ENCODE assay signal across 10 mouse cellular contexts in the genomic region with DNA sequence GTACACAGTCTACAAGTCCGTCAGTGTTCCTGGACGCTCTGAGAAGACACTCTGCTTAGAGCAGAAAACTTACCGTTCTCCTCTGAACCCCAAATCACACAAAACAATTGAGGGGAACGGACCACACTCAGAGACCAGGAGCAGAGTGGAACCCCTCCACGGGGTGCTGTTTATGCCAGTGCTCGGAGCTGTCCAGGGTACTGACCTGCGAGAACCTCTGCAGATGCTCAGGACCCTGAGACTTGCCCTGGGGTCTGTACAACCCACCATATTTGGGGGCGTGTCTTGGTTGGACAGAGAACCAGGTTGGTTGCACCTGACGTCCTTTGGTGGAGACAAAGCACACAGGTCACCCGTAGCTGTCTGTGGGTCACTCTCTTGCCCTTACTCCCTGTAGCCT.
DNase-seq lines count a peak whose midpoint lies in the region; ATAC-seq lines count a peak whose summit lies in the region.
"Had no signal": no experiment of that assay in that cellular context is flagged by ENCODE, and none has a peak within 500 bp of the region (broad histone marks: within the 10 kb centered on the region; RNA-seq: fewer than 3 reads in every experiment).

No protein-coding gene starts in this region.

- no peak overlapping the region for H3K4me2 ChIP-seq in heart, embryonic 12.5 days
- H3K4me2 ChIP-seq: liver, embryonic 15.5 days had no signal

- no peak overlapping the region for H3K4me3 ChIP-seq in heart, embryonic 12.5 days
- H3K4me3 ChIP-seq: liver, embryonic 15.5 days had no signal

- WGBS in heart, embryonic 12.5 days, result 35% methylated on average over 10 of the region's 10 CpGs

- no peaks in the 10 kb centered on the region for H3K9me3 ChIP-seq in heart, embryonic 12.5 days (replicated peaks)
- H3K9me3 ChIP-seq: G1E; liver, embryonic 15.5 days had no signal

- no peak overlapping the region for H3K27ac ChIP-seq in heart, embryonic 12.5 days (ENCODE audit: poor library complexity, severe bottlenecking)
- H3K27ac ChIP-seq: liver, embryonic 15.5 days had no signal

- no peaks in the 10 kb centered on the region for H3K36me3 ChIP-seq in heart, embryonic 12.5 days
- H3K36me3 ChIP-seq: G1E; liver, embryonic 15.5 days had no signal

- no peak overlapping the region for H3K9ac ChIP-seq in heart, embryonic 12.5 days
- H3K9ac ChIP-seq: liver, embryonic 15.5 days had no signal

- no peaks in the 10 kb centered on the region for H3K27me3 ChIP-seq in heart, embryonic 12.5 days (replicated peaks)
- H3K27me3 ChIP-seq: liver, embryonic 15.5 days had no signal

- DNase-seq in heart, postnatal 4 days, result peak; percentile 48
- DNase-seq in A20 (ENCODE audit: low read depth, low spot score), result peak; percentile 36
- DNase-seq in embryo, embryonic 10 days (ENCODE audit: low spot score), result peak; percentile 73
- peak; percentile 24 for DNase-seq in lung, postnatal 36 days
- DNase-seq in right cerebral cortex, adult 2 months (ENCODE audit: low spot score in 2 of 2), result no peak
- DNase-seq in spleen, adult 18-20 months, result no peak

- H3K4me1 ChIP-seq in heart, embryonic 12.5 days (replicated peaks), result no peaks in the 10 kb centered on the region
- H3K4me1 ChIP-seq: liver, embryonic 15.5 days had no signal

- ATAC-seq in heart, embryonic 12.5 days (ENCODE audit: insufficient number of reproducible peaks, low FRiP score), result no peak
- ATAC-seq in megakaryocyte-erythroid progenitor cell, adult 5-6 weeks (replicated peaks; ENCODE audit: low FRiP score, low TSS enrichment, poor library complexity, severe bottlenecking), result no peak

Comparison
In these comparisons a context has a peak if more than half of its experiments do, and no peak if none do; other contexts are left out.
1. DNase-seq: peak in heart, postnatal 4 days (single experiment), A20 (single experiment), embryo, embryonic 10 days (single experiment) and lung, postnatal 36 days (single experiment); none in right cerebral cortex, adult 2 months (0 of 2) and spleen, adult 18-20 months (0 of 2).